8 mouse cellular contexts compared by ENCODE assay signal in the genomic region with DNA sequence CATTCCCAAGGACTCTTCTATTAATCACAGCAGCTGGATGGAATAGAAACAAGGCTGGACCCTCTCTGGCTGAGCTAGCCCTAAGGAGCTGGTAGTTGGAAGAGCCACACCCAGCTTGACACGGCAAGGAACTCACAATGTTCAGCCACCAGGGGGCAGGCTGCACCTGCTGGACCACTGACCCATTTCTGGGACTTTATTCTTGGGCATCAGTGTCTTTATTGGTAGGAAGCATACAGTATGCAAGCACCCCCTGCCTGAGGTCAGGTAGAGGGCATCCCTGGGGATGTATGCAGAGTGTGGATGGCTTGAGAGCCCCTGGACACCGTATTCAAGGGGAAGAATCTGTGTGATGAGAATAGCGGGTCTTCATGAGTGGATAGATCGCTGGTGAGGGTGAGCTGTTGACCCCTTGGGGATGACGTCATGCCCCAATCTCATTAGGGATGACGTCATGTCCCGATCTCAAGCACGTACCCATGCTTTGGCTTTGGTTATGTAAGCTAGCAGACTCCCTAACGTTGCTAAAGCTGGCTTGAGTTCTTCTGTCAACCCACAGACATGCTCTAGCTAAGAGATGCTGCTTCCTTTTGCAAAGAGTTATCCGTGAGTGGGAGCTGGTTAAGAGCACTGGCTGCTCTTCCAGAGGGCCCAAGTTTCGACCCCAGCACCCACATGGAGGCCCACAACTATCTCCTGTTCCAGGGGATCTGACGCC. TPM values are rescaled to one million over a fixed set of nuclear protein-coding genes. Genes with fewer than 3 reads are reported as not detected.
DNase-seq lines count a peak whose midpoint lies in the region; ATAC-seq and TF ChIP-seq lines count a peak whose summit lies in the region.

No protein-coding gene starts in this region.

- 46% methylated on average over 12 of the region's 12 CpGs for WGBS in intestine, embryonic 14.5 days
- WGBS in intestine, embryonic 15.5 days = 49% methylated on average over 12 of the region's 12 CpGs
- WGBS in kidney, embryonic 16.5 days = 50% methylated on average over 12 of the region's 12 CpGs
- WGBS in limb, embryonic 14.5 days = 55% methylated on average over 12 of the region's 12 CpGs

- no peak overlapping the region for H3K27ac ChIP-seq in intestine, embryonic 14.5 days (ENCODE audit: low read depth)
- no peak overlapping the region for H3K27ac ChIP-seq in intestine, embryonic 15.5 days
- no peak overlapping the region for H3K27ac ChIP-seq in kidney, embryonic 16.5 days (ENCODE audit: low read length)
- H3K27ac ChIP-seq in limb, embryonic 14.5 days (replicated peaks; ENCODE audit: low read depth, low read length) = no peak overlapping the region

- H3K9me3 ChIP-seq in intestine, embryonic 14.5 days (ENCODE audit: control insufficient read depth, low read length) = no peaks in the 10 kb centered on the region
- H3K9me3 ChIP-seq in intestine, embryonic 15.5 days = no peaks in the 10 kb centered on the region
- H3K9me3 ChIP-seq in kidney, embryonic 16.5 days (ENCODE audit: low read length) = no peaks in the 10 kb centered on the region
- no peaks in the 10 kb centered on the region for H3K9me3 ChIP-seq in limb, embryonic 14.5 days (ENCODE audit: control insufficient read depth, low read length)

- no peaks in the 10 kb centered on the region for H3K36me3 ChIP-seq in intestine, embryonic 14.5 days (ENCODE audit: control insufficient read depth, insufficient read depth, low read length)
- H3K36me3 ChIP-seq in intestine, embryonic 15.5 days = no peaks in the 10 kb centered on the region
- no peaks in the 10 kb centered on the region for H3K36me3 ChIP-seq in kidney, embryonic 16.5 days (ENCODE audit: insufficient read depth, low read length)
- H3K36me3 ChIP-seq in limb, embryonic 14.5 days (ENCODE audit: control insufficient read depth, insufficient read depth, low read length) = no peaks in the 10 kb centered on the region

- no peaks in the 10 kb centered on the region for H3K27me3 ChIP-seq in intestine, embryonic 14.5 days (replicated peaks; ENCODE audit: control insufficient read depth, insufficient read depth, low read length)
- H3K27me3 ChIP-seq in intestine, embryonic 15.5 days (replicated peaks) = no peaks in the 10 kb centered on the region
- H3K27me3 ChIP-seq in kidney, embryonic 16.5 days (ENCODE audit: insufficient read depth, low read length) = no peaks in the 10 kb centered on the region
- H3K27me3 ChIP-seq in limb, embryonic 14.5 days (ENCODE audit: control insufficient read depth, insufficient read depth, low read length) = no peaks in the 10 kb centered on the region

- no peak overlapping the region for H3K4me2 ChIP-seq in intestine, embryonic 14.5 days (ENCODE audit: low read length)
- H3K4me2 ChIP-seq in intestine, embryonic 15.5 days (replicated peaks) = no peak overlapping the region
- no peak overlapping the region for H3K4me2 ChIP-seq in kidney, embryonic 16.5 days (replicated peaks; ENCODE audit: low read depth, low read length)
- no peak overlapping the region for H3K4me2 ChIP-seq in limb, embryonic 14.5 days (replicated peaks; ENCODE audit: low read depth, low read length, severe bottlenecking)

- peaks cover 7% of the 10 kb centered on the region for H3K4me1 ChIP-seq in intestine, embryonic 14.5 days (replicated peaks; ENCODE audit: control insufficient read depth, insufficient read depth, low read length)
- H3K4me1 ChIP-seq in intestine, embryonic 15.5 days (replicated peaks) = peaks cover 11% of the 10 kb centered on the region; the same call in 1 of the 2 replicates
- H3K4me1 ChIP-seq in kidney, embryonic 16.5 days (ENCODE audit: insufficient read depth, low read length) = peaks cover 24% of the 10 kb centered on the region
- H3K4me1 ChIP-seq in limb, embryonic 14.5 days (ENCODE audit: control insufficient read depth, insufficient read depth, low read length) = peaks cover 19% of the 10 kb centered on the region

- no peak for TF ChIP-seq POLR2A in limb, embryonic 14.5 days (IDR thresholded peaks at IDR 0.05; ENCODE audit: borderline replicate concordance, extremely low read depth, insufficient read depth, insufficient read length)

- peak; percentile 28 for ATAC-seq in intestine, embryonic 14.5 days (replicated peaks; ENCODE audit: low FRiP score, low TSS enrichment, low read depth)
- ATAC-seq in intestine, embryonic 15.5 days = no peak
- ATAC-seq in kidney, embryonic 16.5 days (ENCODE audit: low FRiP score, low TSS enrichment) = peak; percentile 26
- peak; percentile 14; the same call in 1 of the 2 replicates for ATAC-seq in limb, embryonic 14.5 days (ENCODE audit: low FRiP score, low read depth)

- H3K4me3 ChIP-seq in intestine, embryonic 14.5 days (ENCODE audit: low read depth, low read length) = no peak overlapping the region
- no peak overlapping the region for H3K4me3 ChIP-seq in intestine, embryonic 15.5 days (replicated peaks)
- no peak overlapping the region for H3K4me3 ChIP-seq in kidney, embryonic 16.5 days (ENCODE audit: low read length)
- H3K4me3 ChIP-seq in limb, embryonic 14.5 days (replicated peaks; ENCODE audit: low read length) = no peak overlapping the region

- DNase-seq in intestine, embryonic 14.5 days (ENCODE audit: low spot score) = peak; percentile 95
- DNase-seq in cerebellum, adult 8-10 months = peak; percentile 46
- peak; percentile 77 for DNase-seq in gastrocnemius, adult 18-20 months (ENCODE audit: low spot score)
- DNase-seq in limb, embryonic 14.5 days (ENCODE audit: low spot score) = peak; percentile 84
- DNase-seq in ovary, postnatal 36 days (ENCODE audit: low spot score) = peak; percentile 81
- peak; percentile 62 to 83 for DNase-seq in thymus, postnatal 10 days (ENCODE audit: low spot score in 2 of 2)

- no peak overlapping the region for H3K9ac ChIP-seq in intestine, embryonic 14.5 days (ENCODE audit: low read length)
- H3K9ac ChIP-seq in intestine, embryonic 15.5 days = no peak overlapping the region
- H3K9ac ChIP-seq in kidney, embryonic 16.5 days (replicated peaks; ENCODE audit: low read length) = no peak overlapping the region
- no peak overlapping the region for H3K9ac ChIP-seq in limb, embryonic 14.5 days (ENCODE audit: low read depth, low read length, severe bottlenecking)

RNA-seq across cellular contexts. Expression of a gene that starts 5.3 kb away (rescaled TPM):
- polyA plus RNA-seq in intestine, embryonic 14.5 days (2014; fragmentation: Nextera tagmentation; extraction: Ambion mirVana) = 21.3 and 22.1 TPM in 2 replicates
- 16.9 and 18.4 TPM in 2 replicates for polyA plus RNA-seq in intestine, embryonic 15.5 days (2015; fragmentation: Nextera tagmentation; extraction: Ambion mirVana)
- 1 to 10 TPM; 3.0 to 3.7 TPM for total RNA-seq in gastrocnemius, adult 18-20 months (2021)
- 27.5 and 30.7 TPM in 2 replicates for polyA plus RNA-seq in kidney, embryonic 16.5 days (2015; fragmentation: Nextera tagmentation; extraction: Ambion mirVana)
- 38.0 and 43.5 TPM in 2 replicates for polyA plus RNA-seq in limb, embryonic 14.5 days (2012; rRNA removed)
- polyA plus RNA-seq in limb, embryonic 14.5 days (2014; fragmentation: Nextera tagmentation; extraction: Ambion mirVana) = 23.8 and 28.6 TPM in 2 replicates
